Mouse (Mus musculus): ENCODE measurements around the gene Shc3. TPM values are rescaled to one million over a fixed set of nuclear protein-coding genes. Genes with fewer than 3 reads are reported as not detected.
A peak's percentile ranks its signal among the peaks of the same experiment; 100 is the strongest.

Shc3 gene
- total RNA-seq, 4 experiments from 2014 or later, result 103 to 128 (median 120) TPM

- no peak for DNase-seq (ENCODE audit: low spot score in 2 of 2)
Observed at GRCm38 (mm10) chr13:51418942-51419451, 150.2 kb downstream of the Shc3 start.

- peak; percentile 92 to 98 for DNase-seq (ENCODE audit: low spot score in 2 of 2)
Observed at GRCm38 (mm10) chr13:51418268-51418941, 150.8 kb downstream of the Shc3 start.

GRCm38 (mm10) chr13:51417796-51418195, 151.4 kb downstream of the Shc3 start:
- no peak for DNase-seq (ENCODE audit: low spot score in 2 of 2)

- DNase-seq (ENCODE audit: low spot score in 2 of 2), result no peak
Observed at GRCm38 (mm10) chr13:51416727-51417126, 152.5 kb downstream of the Shc3 start.

- no peak for DNase-seq (ENCODE audit: low spot score in 2 of 2)
Observed at GRCm38 (mm10) chr13:51413461-51413860, 155.8 kb downstream of the Shc3 start.

GRCm38 (mm10) chr13:51411696-51412430, 157.4 kb downstream of the Shc3 start:
- no peak for DNase-seq (ENCODE audit: low spot score in 2 of 2)

GRCm38 (mm10) chr13:51411243-51411642, 158.0 kb downstream of the Shc3 start:
- no peak for DNase-seq (ENCODE audit: low spot score in 2 of 2)

GRCm38 (mm10) chr13:51409936-51410481, 159.2 kb downstream of the Shc3 start:
- no peak for DNase-seq (ENCODE audit: low spot score in 2 of 2)

GRCm38 (mm10) chr13:51408519-51409001, 160.7 kb downstream of the Shc3 start, which contains the start of gene S1pr3:
TSS of gene S1pr3 (plus strand) at chr13:51408639.
- DNase-seq (ENCODE audit: low spot score in 2 of 2), result no peak

- DNase-seq (ENCODE audit: low spot score in 2 of 2), result no peak
Observed at GRCm38 (mm10) chr13:51407541-51408217, 161.5 kb downstream of the Shc3 start.

GRCm38 (mm10) chr13:51405731-51406320, 163.4 kb downstream of the Shc3 start:
- no peak for DNase-seq (ENCODE audit: low spot score in 2 of 2)

- no peak for DNase-seq (ENCODE audit: low spot score in 2 of 2)
Observed at GRCm38 (mm10) chr13:51404566-51404965, 164.7 kb downstream of the Shc3 start.

- DNase-seq (ENCODE audit: low spot score in 2 of 2), result no peak
Observed at GRCm38 (mm10) chr13:51400736-51401501, 168.3 kb downstream of the Shc3 start.

GRCm38 (mm10) chr13:51400186-51400719, 169.0 kb downstream of the Shc3 start:
- peak in 1 of 2 experiments; percentile 17 for DNase-seq (ENCODE audit: low spot score in 2 of 2)

- DNase-seq (ENCODE audit: low spot score in 2 of 2), result no peak
Observed at GRCm38 (mm10) chr13:51399562-51399961, 169.7 kb downstream of the Shc3 start.

- no peak for DNase-seq (ENCODE audit: low spot score in 2 of 2)
Observed at GRCm38 (mm10) chr13:51397861-51398260, 171.4 kb downstream of the Shc3 start.

GRCm38 (mm10) chr13:51392256-51392655, 177.0 kb downstream of the Shc3 start:
- DNase-seq (ENCODE audit: low spot score in 2 of 2), result no peak

- no peak for DNase-seq (ENCODE audit: low spot score in 2 of 2)
Observed at GRCm38 (mm10) chr13:51391359-51391916, 177.8 kb downstream of the Shc3 start.

GRCm38 (mm10) chr13:51390398-51390797, 178.8 kb downstream of the Shc3 start:
- no peak for DNase-seq (ENCODE audit: low spot score in 2 of 2)

- no peak for DNase-seq (ENCODE audit: low spot score in 2 of 2)
Observed at GRCm38 (mm10) chr13:51387908-51388307, 181.3 kb downstream of the Shc3 start.

Data from layer of hippocampus, adult 8-10 months (tissue).